Mouse (Mus musculus) embryonic facial prominence, embryonic 14.5 days (tissue): Measurements from ENCODE around the gene Kiz. TPM values are rescaled to one million over a fixed set of nuclear protein-coding genes. Genes with fewer than 3 reads are reported as not detected.

ENCODE experiments used
- ATAC-seq: fragments of 200-750 bp; cut with Nextera tagmentation; 2 replicates; pipeline ENCODE4 v1.8.0; 2017; ENCODE audit warnings: low read depth, moderate number of reproducible peaks, moderate TSS enrichment
- DNase-seq: peaks from one replicate; pipeline ENCODE4 v3.0.0-alpha.2; 2015; ENCODE audit warnings: low spot score
- H3K27ac ChIP-seq: fragments of 300-500 bp; sonication (generic); replicated peaks from 2 replicates; pipeline ENCODE4 v1.5.1; 2014; ENCODE audit warnings: low read depth, mild to moderate bottlenecking, low read length, moderate library complexity
- H3K27me3 ChIP-seq: fragments of 300-500 bp; sonication (generic); replicated peaks from 2 replicates; pipeline ENCODE4 v1.6.1; 2014; ENCODE audit warnings: low read length; ENCODE audit not compliant: control insufficient read depth, insufficient read depth
- H3K36me3 ChIP-seq: fragments of 300-500 bp; sonication (generic); 2 replicates; pipeline ENCODE4 v1.6.1; 2014; ENCODE audit warnings: low read length, mixed read lengths; ENCODE audit not compliant: control insufficient read depth, insufficient read depth
- H3K4me1 ChIP-seq: fragments of 300-500 bp; sonication (generic); 2 replicates; pipeline ENCODE4 v1.6.1; 2014; ENCODE audit warnings: antibody characterized with exemption, low read length; ENCODE audit not compliant: control insufficient read depth, insufficient read depth
- H3K4me2 ChIP-seq: fragments of 300-500 bp; sonication (generic); 2 replicates; pipeline ENCODE4 v1.6.1; 2014; ENCODE audit warnings: low read depth, mild to moderate bottlenecking, low read length, moderate library complexity, mixed read lengths
- H3K4me3 ChIP-seq: fragments of 300-500 bp; sonication (generic); 2 replicates; pipeline ENCODE4 v1.5.1; 2014; ENCODE audit warnings: low read depth, mild to moderate bottlenecking, low read length
- H3K9ac ChIP-seq: fragments of 300-500 bp; sonication (generic); 2 replicates; pipeline ENCODE4 v1.6.1; 2014; ENCODE audit warnings: low read depth, mild to moderate bottlenecking, low read length, moderate library complexity, mixed read lengths
- H3K9me3 ChIP-seq: fragments of 300-500 bp; sonication (generic); 2 replicates; pipeline ENCODE4 v1.6.1; 2016; ENCODE audit warnings: low read length; ENCODE audit not compliant: control insufficient read depth
- WGBS: fragments of 180-500 bp; shearing (Covaris S2); extraction: QIAGEN DNeasy Blood & Tissue Kit; methylation state at CpG from one replicate; pipeline ENCODE4 v1.1.7; 2014; 5-methylcytosine and 5-hydroxymethylcytosine counted together
- polyA plus RNA-seq: library from polyadenylated mRNA; unstranded; fragments of >200 nt; fragmentation: Nextera tagmentation; extraction: Ambion mirVana; gene quantifications from 2 replicates; pipeline ENCODE4 v1.2.1, GENCODE M21; 2014

Gene Kiz
- polyA plus RNA-seq, 1 experiment from 2014 or later, result 27.6 TPM

- peak overlapping the region; percentile 25; the same call in 1 of the 2 replicates for H3K4me3 ChIP-seq
- ATAC-seq, result no peak
- no peak for DNase-seq
- no peak overlapping the region; the same call in 1 of the 2 replicates for H3K4me2 ChIP-seq
- H3K27ac ChIP-seq, result no peak overlapping the region
- peaks cover 93% of the 10 kb centered on the region for H3K27me3 ChIP-seq
- no peak overlapping the region for H3K9ac ChIP-seq
- no peaks in the 10 kb centered on the region for H3K9me3 ChIP-seq
- WGBS, result 6% methylated on average over 31 of the region's 31 CpGs
- no peaks in the 10 kb centered on the region for H3K36me3 ChIP-seq
- H3K4me1 ChIP-seq, result peaks cover 7% of the 10 kb centered on the region
Measured at GRCm38 (mm10) chr2:146833222-146834063, 22.2 kb upstream of the Kiz start.

- no peak overlapping the region for H3K9ac ChIP-seq
- peaks cover 7% of the 10 kb centered on the region for H3K4me1 ChIP-seq
- peak overlapping the region; percentile 48 for H3K4me2 ChIP-seq
- H3K4me3 ChIP-seq, result peak overlapping the region; percentile 25; the same call in 1 of the 2 replicates
- 0% methylated on average over 5 of the region's 5 CpGs for WGBS
- peaks cover 97% of the 10 kb centered on the region for H3K27me3 ChIP-seq
- no peak for ATAC-seq
- H3K36me3 ChIP-seq, result no peaks in the 10 kb centered on the region
- DNase-seq, result no peak
- no peaks in the 10 kb centered on the region for H3K9me3 ChIP-seq
- no peak overlapping the region for H3K27ac ChIP-seq
Measured at GRCm38 (mm10) chr2:146834064-146834313, 21.7 kb upstream of the Kiz start.

- WGBS, result under 1% methylated on average over 62 of the region's 63 CpGs
- ATAC-seq, result peak; percentile 45
- DNase-seq, result peak; percentile 53
Measured at GRCm38 (mm10) chr2:146834314-146835201, 21.1 kb upstream of the Kiz start.

GRCm38 (mm10) chr2:146835241-146835990, 20.2 kb upstream of the Kiz start:
- ATAC-seq, result no peak
- WGBS, result under 1% methylated on average over 20 of the region's 20 CpGs

More at GRCm38 (mm10) chr2:146834314-146835201, 21.1 kb upstream of the Kiz start:
- no peaks in the 10 kb centered on the region for H3K9me3 ChIP-seq
- H3K4me2 ChIP-seq, result peak overlapping the region; percentile 48
- peak overlapping the region; percentile 25 for H3K4me3 ChIP-seq
- no peak overlapping the region for H3K27ac ChIP-seq
- 0 out of 2 replicates have a peak overlapping the region, but pooled peaks have one; percentile 19 for H3K9ac ChIP-seq
- peaks cover 7% of the 10 kb centered on the region for H3K4me1 ChIP-seq
- peaks cover 98% of the 10 kb centered on the region for H3K27me3 ChIP-seq
- H3K36me3 ChIP-seq, result no peaks in the 10 kb centered on the region

GRCm38 (mm10) chr2:146836246-146836645, 19.4 kb upstream of the Kiz start:
- H3K27ac ChIP-seq, result no peak overlapping the region
- H3K36me3 ChIP-seq, result no peaks in the 10 kb centered on the region
- H3K4me1 ChIP-seq, result peaks cover 7% of the 10 kb centered on the region
- DNase-seq, result peak; percentile 6
- H3K4me2 ChIP-seq, result no peak overlapping the region
- no peaks in the 10 kb centered on the region for H3K9me3 ChIP-seq
- no peak overlapping the region for H3K9ac ChIP-seq
- no peak for ATAC-seq
- H3K27me3 ChIP-seq, result peaks cover 98% of the 10 kb centered on the region
- no peak overlapping the region for H3K4me3 ChIP-seq
- 2% methylated on average over 13 of the region's 13 CpGs for WGBS

More at GRCm38 (mm10) chr2:146835241-146835990, 20.2 kb upstream of the Kiz start:
- no peak for DNase-seq
- peak overlapping the region; percentile 25 for H3K4me3 ChIP-seq
- H3K9me3 ChIP-seq, result no peaks in the 10 kb centered on the region
- peaks cover 7% of the 10 kb centered on the region for H3K4me1 ChIP-seq
- H3K27me3 ChIP-seq, result peaks cover 98% of the 10 kb centered on the region
- H3K36me3 ChIP-seq, result no peaks in the 10 kb centered on the region
- H3K4me2 ChIP-seq, result peak overlapping the region; percentile 48
- no peak overlapping the region for H3K27ac ChIP-seq
- H3K9ac ChIP-seq, result no peak overlapping the region

- H3K9me3 ChIP-seq, result no peaks in the 10 kb centered on the region
- H3K9ac ChIP-seq, result no peak overlapping the region
- no peak overlapping the region for H3K4me2 ChIP-seq
- no peaks in the 10 kb centered on the region for H3K36me3 ChIP-seq
- ATAC-seq (no peak), DNase-seq (peak; percentile 25)
- H3K27ac ChIP-seq, result no peak overlapping the region
- WGBS, result 6% methylated on average over 17 of the region's 17 CpGs
- H3K27me3 ChIP-seq, result peaks cover 99% of the 10 kb centered on the region
- H3K4me3 ChIP-seq, result no peak overlapping the region
- H3K4me1 ChIP-seq, result peaks cover 7% of the 10 kb centered on the region
Measured at GRCm38 (mm10) chr2:146836871-146837550, 18.7 kb upstream of the Kiz start.

- H3K4me2 ChIP-seq, result no peak overlapping the region
- H3K4me3 ChIP-seq, result no peak overlapping the region; the same call in 1 of the 2 replicates
- WGBS, result 0% methylated on average over 1 of the region's 1 CpGs
- no peaks in the 10 kb centered on the region for H3K9me3 ChIP-seq
- no peak for DNase-seq
- ATAC-seq, result no peak
- no peak overlapping the region for H3K9ac ChIP-seq
- peaks cover 7% of the 10 kb centered on the region for H3K4me1 ChIP-seq
- peaks cover 99% of the 10 kb centered on the region for H3K27me3 ChIP-seq
- H3K27ac ChIP-seq, result no peak overlapping the region
- H3K36me3 ChIP-seq, result no peaks in the 10 kb centered on the region
Measured at GRCm38 (mm10) chr2:146837653-146838052, 18.0 kb upstream of the Kiz start.
